Mouse (Mus musculus) cerebellum, adult 2 months (tissue): ENCODE measurements around the gene Dzip1l.

Experiments
- CTCF ChIP-seq: fragments of 200-500 bp; IDR thresholded peaks from 2 replicates; pipeline ENCODE4 v1.5.1; 2011; ENCODE audit warnings: low read depth, mild to moderate bottlenecking, control low read depth, low read length, moderate library complexity, borderline replicate concordance; ENCODE audit not compliant: insufficient read depth
- POLR2A ChIP-seq: fragments of 200-500 bp; IDR thresholded peaks from 2 replicates; pipeline ENCODE4 v1.6.1; 2011; ENCODE audit warnings: low read length, control low read depth, borderline replicate concordance; ENCODE audit not compliant: insufficient read depth

- no peak for TF ChIP-seq CTCF
- no peak for TF ChIP-seq POLR2A
These were observed 33.6 kb downstream of the Dzip1l start for GRCm38 (mm10) chr9:99662887-99663286.
